Mouse (Mus musculus) left cerebral cortex, postnatal 25 days (tissue): ENCODE data around the gene Cep95. TPM values are rescaled to one million over a fixed set of nuclear protein-coding genes. Genes with fewer than 3 reads are reported as not detected.

ENCODE experiments used
- DNase-seq, 2 experiments: peaks; one replicate each; pipeline ENCODE4 v3.0.0; 2022; ENCODE audit warnings: low spot score in 2 of 2, mixed read lengths in 1 of 2
- intact Hi-C: fragments of 180-260 bp; cut with DNase I; formaldehyde crosslinking; loops from one replicate; pipeline ENCODE4 v1.15.1; 2025
- microRNA-seq, 2 experiments: library from miRNA; unstranded; fragments of <30 nt; microRNA quantifications; one replicate each; pipeline ENCODE4 v1.2.0; 2022
- total RNA-seq, 2 experiments: library from RNA; stranded (reverse); gene quantifications; 2 replicates each; pipeline ENCODE4 v1.2.3; 2021

The Cep95 gene
- total RNA-seq, 2 experiments from 2014 or later = 11.1 to 11.3 TPM

DNA sequence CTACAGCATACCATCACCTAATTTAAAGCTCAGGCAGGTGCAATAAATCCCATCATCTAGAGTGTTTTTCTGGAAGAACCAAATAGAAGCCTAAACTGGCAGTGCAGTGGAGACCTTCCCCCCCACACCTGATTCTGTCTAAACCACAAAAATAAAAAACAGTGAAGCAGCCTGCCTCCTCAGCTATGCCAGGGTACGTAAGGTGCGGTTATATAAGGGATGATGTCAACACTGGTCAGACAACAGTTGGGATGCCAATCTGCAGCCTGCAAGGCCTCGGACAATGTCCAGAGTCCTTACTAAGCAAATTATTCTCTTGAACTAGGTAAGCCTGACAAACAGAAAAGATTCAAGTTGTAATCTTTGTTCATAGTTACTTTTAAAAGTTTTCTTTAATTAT lies 53.0 kb downstream of the Cep95 start:
- intact Hi-C loops = no loop called here
- DNase-seq = no peak

DNA sequence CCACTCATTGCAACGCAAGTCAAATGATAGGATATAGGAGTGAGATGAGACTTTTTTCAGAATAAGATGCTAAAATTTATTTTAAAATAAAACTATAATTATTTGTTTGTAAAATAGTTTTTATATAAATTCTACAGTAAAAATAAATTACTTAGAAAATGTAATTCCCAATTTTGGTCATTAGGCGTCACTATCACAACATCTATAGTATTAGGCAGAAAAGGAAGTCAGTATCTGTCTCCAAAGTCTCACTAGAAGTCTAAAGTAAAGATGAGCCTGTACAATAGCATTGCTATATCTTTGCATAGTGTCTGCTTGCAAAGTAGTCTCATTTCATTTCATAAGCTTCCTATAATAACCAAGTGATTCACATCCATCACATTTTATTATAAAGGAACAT lies 62.4 kb downstream of the Cep95 start:
- no peak for DNase-seq
- intact Hi-C loops = loop anchor here (5.0 kb wide), 1 partner anchor 61 kb away; no protein-coding TSS in a partner anchor

Small RNA genes lying within 50 kb of the gene (microRNA-seq; reads per million reads assigned to microRNA genes)
- 0 reads per million in 2 experiments for gene Gm25994
- gene Mir3064 = 14.9 to 19.8 reads per million in 2 experiments

Other genes with a start within 250 kb of the Cep95 start
- gene Tex2, start 175.8 kb upstream of the Cep95 start, total RNA-seq = 100 to 1,000 TPM; 116 to 117 TPM
- gene Pecam1, start 38.6 kb upstream of the Cep95 start, total RNA-seq = 10 to 100 TPM; 16.2 to 18.0 TPM
- gene Milr1, start 38.0 kb upstream of the Cep95 start, total RNA-seq = not detected
- gene Polg2, start 9.7 kb upstream of the Cep95 start, total RNA-seq = 1 to 10 TPM; 2.8 to 4.4 TPM
- 100 to 1,000 TPM; 633 to 643 TPM for gene Ddx5, start 67 bp upstream of the Cep95 start, total RNA-seq
- 10 to 100 TPM; 27.1 to 30.6 TPM for gene Smurf2, start 131.5 kb downstream of the Cep95 start, total RNA-seq
- gene Kpna2, start 210.3 kb downstream of the Cep95 start, total RNA-seq = 10 to 100 TPM; 23.7 to 29.3 TPM
- 1 to 10 TPM; 2.9 to 4.6 TPM for gene 1810010H24Rik, start 236.4 kb downstream of the Cep95 start, total RNA-seq